Mouse (Mus musculus): ENCODE measurements around the gene F11r. TPM values are rescaled to one million over a fixed set of nuclear protein-coding genes. Genes with fewer than 3 reads are reported as not detected.

The F11r gene
- polyA plus RNA-seq, 2 experiments, result 19.2 to 35.4 TPM

DNA sequence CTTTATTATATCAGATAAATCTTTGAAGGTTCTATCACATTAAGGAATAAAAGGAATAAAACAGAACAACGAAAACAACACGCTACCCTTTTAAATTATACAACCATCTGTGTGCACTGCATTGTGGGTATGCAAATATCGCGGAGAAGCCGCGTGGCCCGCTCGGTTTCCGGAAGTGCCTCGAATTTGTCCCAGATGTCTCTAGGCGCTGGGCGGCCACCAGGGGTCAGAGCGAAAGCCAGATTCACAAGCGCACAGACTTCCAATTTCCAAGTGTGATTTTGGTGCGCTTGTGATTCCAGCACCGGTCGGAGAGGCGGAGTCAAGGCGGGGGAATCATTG lies 65.9 kb downstream of the F11r start, which contains the start of gene Alyref2:
Gene Alyref2, plus strand, starts transcription at position 229 of the 342 bp plus-strand sequence.
- Histone ChIP-seq H3K27ac (replicated peaks; ENCODE audit: low read depth, low read length) (peak within 1 kb of the TSS; percentile 97), H3K4me2 (replicated peaks; ENCODE audit: low read depth, low read length, severe bottlenecking) (peak within 1 kb of the TSS; percentile 56), H3K9me3 (ENCODE audit: control insufficient read depth, low read length) (no peaks in the 10 kb centered on the region), H3K27me3 (ENCODE audit: control insufficient read depth, insufficient read depth, low read length) (no peaks in the 10 kb centered on the region), H3K36me3 (ENCODE audit: control insufficient read depth, insufficient read depth, low read length) (no peaks in the 10 kb centered on the region), H3K4me3 (replicated peaks; ENCODE audit: low read length) (peak within 1 kb of the TSS; percentile 66), H3K9ac (ENCODE audit: low read depth, low read length, severe bottlenecking) (peak within 1 kb of the TSS; percentile 86), H3K4me1 (ENCODE audit: control insufficient read depth, insufficient read depth, low read length) (peaks cover 4% of the 10 kb centered on the region; the same call in 1 of the 2 replicates)
- no peak for TF ChIP-seq POLR2A (IDR thresholded peaks at IDR 0.05; ENCODE audit: borderline replicate concordance, extremely low read depth, insufficient read depth, insufficient read length)
- ATAC-seq (ENCODE audit: low FRiP score, low read depth) (peak; percentile 87), DNase-seq (ENCODE audit: low spot score) (peak; percentile 95)
- under 1% methylated on average over 19 of the region's 19 CpGs for WGBS

DNA sequence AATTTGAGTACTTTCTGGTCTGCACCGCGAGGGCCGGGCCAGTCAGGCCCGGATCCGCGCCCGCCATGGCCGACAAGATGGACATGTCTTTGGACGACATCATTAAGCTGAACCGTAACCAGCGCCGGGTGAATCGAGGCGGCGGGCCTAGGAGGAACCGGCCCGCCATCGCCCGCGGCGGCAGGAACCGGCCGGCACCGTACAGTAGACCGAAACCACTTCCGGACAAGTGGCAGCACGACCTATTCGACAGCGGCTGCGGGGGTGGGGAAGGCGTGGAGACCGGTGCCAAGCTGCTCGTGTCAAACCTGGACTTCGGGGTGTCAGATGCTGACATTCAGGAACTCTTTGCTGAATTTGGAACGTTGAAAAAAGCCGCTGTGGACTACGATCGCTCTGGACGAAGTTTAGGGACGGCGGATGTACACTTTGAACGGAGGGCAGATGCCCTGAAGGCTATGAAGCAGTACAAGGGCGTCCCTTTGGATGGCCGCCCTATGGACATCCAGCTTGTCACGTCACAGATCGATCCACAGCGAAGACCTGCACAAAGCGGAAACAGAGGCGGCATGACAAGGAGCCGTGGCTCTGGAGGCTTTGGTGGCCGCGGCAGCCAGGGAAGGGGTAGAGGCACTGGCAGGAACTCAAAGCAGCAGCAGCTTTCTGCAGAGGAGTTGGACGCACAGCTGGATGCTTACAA lies 66.4 kb downstream of the F11r start:
- under 1% methylated on average over 53 of the region's 53 CpGs for WGBS
- H3K4me2 ChIP-seq (replicated peaks; ENCODE audit: low read depth, low read length, severe bottlenecking), result peak overlapping the region; percentile 56
- H3K9me3 ChIP-seq (ENCODE audit: control insufficient read depth, low read length), result no peaks in the 10 kb centered on the region
- H3K4me3 ChIP-seq (replicated peaks; ENCODE audit: low read length), result peak overlapping the region; percentile 66
- no peaks in the 10 kb centered on the region for H3K36me3 ChIP-seq (ENCODE audit: control insufficient read depth, insufficient read depth, low read length)
- peaks cover 4% of the 10 kb centered on the region; the same call in 1 of the 2 replicates for H3K4me1 ChIP-seq (ENCODE audit: control insufficient read depth, insufficient read depth, low read length)
- H3K27me3 ChIP-seq (ENCODE audit: control insufficient read depth, insufficient read depth, low read length), result no peaks in the 10 kb centered on the region
- peak; percentile 87; the same call in 1 of the 2 replicates for TF ChIP-seq POLR2A (IDR thresholded peaks at IDR 0.05; ENCODE audit: borderline replicate concordance, extremely low read depth, insufficient read depth, insufficient read length)
- ATAC-seq (ENCODE audit: low FRiP score, low read depth), result peak; percentile 42
- H3K9ac ChIP-seq (ENCODE audit: low read depth, low read length, severe bottlenecking), result peak overlapping the region; percentile 86
- H3K27ac ChIP-seq (replicated peaks; ENCODE audit: low read depth, low read length), result peak overlapping the region; percentile 97
- DNase-seq (ENCODE audit: low spot score), result peak; percentile 49

DNA sequence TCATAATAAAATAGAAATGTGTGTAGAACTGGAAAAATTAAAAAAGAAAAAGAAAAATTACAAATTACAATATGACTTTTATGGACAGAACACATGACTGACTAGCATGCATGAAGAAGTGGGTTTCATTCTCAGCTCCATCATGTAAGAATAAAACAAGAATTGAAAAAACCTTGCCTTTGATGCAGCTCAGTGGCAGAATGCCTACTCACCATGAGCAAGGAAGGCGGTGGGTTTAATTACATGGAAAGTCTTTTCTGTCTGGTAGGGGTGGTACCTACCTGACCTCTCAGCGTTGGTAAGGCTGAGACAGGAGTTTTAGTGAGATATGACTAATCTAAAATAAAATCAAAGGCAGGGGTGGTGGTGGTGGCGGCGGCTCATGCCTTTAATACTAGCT lies 67.3 kb downstream of the F11r start:
- WGBS, result 69% methylated on average over 4 of the region's 4 CpGs
- no peak overlapping the region for H3K27ac ChIP-seq (replicated peaks; ENCODE audit: low read depth, low read length)
- H3K4me3 ChIP-seq (replicated peaks; ENCODE audit: low read length), result peak overlapping the region; percentile 66
- no peak overlapping the region for H3K9ac ChIP-seq (ENCODE audit: low read depth, low read length, severe bottlenecking)
- DNase-seq (ENCODE audit: low spot score) (no peak), ATAC-seq (ENCODE audit: low FRiP score, low read depth) (no peak)
- no peaks in the 10 kb centered on the region for H3K27me3 ChIP-seq (ENCODE audit: control insufficient read depth, insufficient read depth, low read length)
- peaks cover 4% of the 10 kb centered on the region; the same call in 1 of the 2 replicates for H3K4me1 ChIP-seq (ENCODE audit: control insufficient read depth, insufficient read depth, low read length)
- no peaks in the 10 kb centered on the region for H3K9me3 ChIP-seq (ENCODE audit: control insufficient read depth, low read length)
- TF ChIP-seq POLR2A (IDR thresholded peaks at IDR 0.05; ENCODE audit: borderline replicate concordance, extremely low read depth, insufficient read depth, insufficient read length), result no peak
- H3K4me2 ChIP-seq (replicated peaks; ENCODE audit: low read depth, low read length, severe bottlenecking), result peak overlapping the region; percentile 56
- H3K36me3 ChIP-seq (ENCODE audit: control insufficient read depth, insufficient read depth, low read length), result no peaks in the 10 kb centered on the region

DNA sequence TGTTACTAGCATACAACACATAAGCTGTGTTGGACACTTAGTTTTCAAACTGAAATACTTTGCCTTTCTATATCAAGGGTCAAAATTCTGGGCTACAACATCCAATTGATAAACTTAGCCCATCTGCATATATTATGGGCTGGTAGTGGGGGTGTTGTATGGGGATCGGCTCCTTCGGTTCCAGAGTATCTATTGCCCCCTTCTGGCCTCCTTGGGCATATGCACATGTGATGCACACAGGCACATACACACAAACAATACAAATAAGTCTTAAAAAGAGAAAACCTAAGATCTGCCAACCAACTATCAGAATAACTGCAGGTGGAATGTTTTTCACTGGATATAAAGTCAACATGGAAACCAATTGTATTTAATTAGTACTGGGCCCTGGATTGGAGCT lies 75.9 kb downstream of the F11r start:
- H3K9me3 ChIP-seq (ENCODE audit: control insufficient read depth, low read length), result no peaks in the 10 kb centered on the region
- H3K4me1 ChIP-seq (ENCODE audit: control insufficient read depth, insufficient read depth, low read length), result no peaks in the 10 kb centered on the region
- no peak overlapping the region for H3K9ac ChIP-seq (ENCODE audit: low read depth, low read length, severe bottlenecking)
- no peak for ATAC-seq (ENCODE audit: low FRiP score, low read depth)
- no peak for DNase-seq (ENCODE audit: low spot score)
- no peak overlapping the region for H3K4me3 ChIP-seq (replicated peaks; ENCODE audit: low read length)
- no peak overlapping the region for H3K4me2 ChIP-seq (replicated peaks; ENCODE audit: low read depth, low read length, severe bottlenecking)
- 83% methylated on average over 2 of the region's 2 CpGs for WGBS
- no peaks in the 10 kb centered on the region for H3K36me3 ChIP-seq (ENCODE audit: control insufficient read depth, insufficient read depth, low read length)
- H3K27ac ChIP-seq (replicated peaks; ENCODE audit: low read depth, low read length), result no peak overlapping the region
- TF ChIP-seq POLR2A (IDR thresholded peaks at IDR 0.05; ENCODE audit: borderline replicate concordance, extremely low read depth, insufficient read depth, insufficient read length), result no peak
- no peaks in the 10 kb centered on the region for H3K27me3 ChIP-seq (ENCODE audit: control insufficient read depth, insufficient read depth, low read length)

GRCm38 (mm10) chr1:171513760-171514159 lies 76.4 kb downstream of the F11r start:
- Histone ChIP-seq H3K9ac (ENCODE audit: low read depth, low read length, severe bottlenecking) (no peak overlapping the region), H3K9me3 (ENCODE audit: control insufficient read depth, low read length) (no peaks in the 10 kb centered on the region), H3K4me3 (replicated peaks; ENCODE audit: low read length) (no peak overlapping the region), H3K4me1 (ENCODE audit: control insufficient read depth, insufficient read depth, low read length) (no peaks in the 10 kb centered on the region), H3K27me3 (ENCODE audit: control insufficient read depth, insufficient read depth, low read length) (no peaks in the 10 kb centered on the region), H3K36me3 (ENCODE audit: control insufficient read depth, insufficient read depth, low read length) (no peaks in the 10 kb centered on the region), H3K4me2 (replicated peaks; ENCODE audit: low read depth, low read length, severe bottlenecking) (no peak overlapping the region), H3K27ac (replicated peaks; ENCODE audit: low read depth, low read length) (no peak overlapping the region)
- ATAC-seq (ENCODE audit: low FRiP score, low read depth) (no peak), DNase-seq (ENCODE audit: low spot score) (no peak)
- 92% methylated on average over 1 of the region's 1 CpGs for WGBS
- TF ChIP-seq POLR2A (IDR thresholded peaks at IDR 0.05; ENCODE audit: borderline replicate concordance, extremely low read depth, insufficient read depth, insufficient read length), result no peak

Other genes starting within 250 kb of the F11r start
- gene Pcp4l1, start 241.3 kb upstream of the F11r start, polyA plus RNA-seq (2012; rRNA removed), result 3.3 and 3.9 TPM in 2 replicates
- gene Pcp4l1, start 241.3 kb upstream of the F11r start, polyA plus RNA-seq (2014; fragmentation: Nextera tagmentation; extraction: Ambion mirVana), result 6.0 and 6.3 TPM in 2 replicates
- gene Nr1i3, start 223.6 kb upstream of the F11r start, polyA plus RNA-seq (2012; rRNA removed), result 0.04 and 0.06 TPM in 2 replicates
- 0.30 and 0.32 TPM in 2 replicates for gene Nr1i3, start 223.6 kb upstream of the F11r start, polyA plus RNA-seq (2014; fragmentation: Nextera tagmentation; extraction: Ambion mirVana)
- 26.3 and 29.4 TPM in 2 replicates for gene Tomm40l, start 215.0 kb upstream of the F11r start, polyA plus RNA-seq (2012; rRNA removed)
- 28.6 and 29.2 TPM in 2 replicates for gene Tomm40l, start 215.0 kb upstream of the F11r start, polyA plus RNA-seq (2014; fragmentation: Nextera tagmentation; extraction: Ambion mirVana)
- gene Apoa2, start 212.5 kb upstream of the F11r start, polyA plus RNA-seq (2012; rRNA removed), result 4.7 and 8.1 TPM in 2 replicates
- gene Apoa2, start 212.5 kb upstream of the F11r start, polyA plus RNA-seq (2014; fragmentation: Nextera tagmentation; extraction: Ambion mirVana), result 1.6 and 1.9 TPM in 2 replicates
- 49.7 and 65.5 TPM in 2 replicates for gene Fcer1g, start 203.2 kb upstream of the F11r start, polyA plus RNA-seq (2012; rRNA removed)
- gene Fcer1g, start 203.2 kb upstream of the F11r start, polyA plus RNA-seq (2014; fragmentation: Nextera tagmentation; extraction: Ambion mirVana), result 85.7 and 91.4 TPM in 2 replicates
- 8.6 and 11.7 TPM in 2 replicates for gene Adamts4, start 187.1 kb upstream of the F11r start, polyA plus RNA-seq (2012; rRNA removed)
- gene Adamts4, start 187.1 kb upstream of the F11r start, polyA plus RNA-seq (2014; fragmentation: Nextera tagmentation; extraction: Ambion mirVana), result 10.1 and 10.6 TPM in 2 replicates
- 148 and 151 TPM in 2 replicates for gene Ndufs2, start 186.1 kb upstream of the F11r start, polyA plus RNA-seq (2012; rRNA removed)
- 216 and 234 TPM in 2 replicates for gene Ndufs2, start 186.1 kb upstream of the F11r start, polyA plus RNA-seq (2014; fragmentation: Nextera tagmentation; extraction: Ambion mirVana)
- gene B4galt3, start 167.2 kb upstream of the F11r start, polyA plus RNA-seq (2012; rRNA removed), result 87.2 and 111 TPM in 2 replicates
- gene B4galt3, start 167.2 kb upstream of the F11r start, polyA plus RNA-seq (2014; fragmentation: Nextera tagmentation; extraction: Ambion mirVana), result 68.7 and 72.5 TPM in 2 replicates
- gene Ppox, start 156.3 kb upstream of the F11r start, polyA plus RNA-seq (2012; rRNA removed), result 133 and 152 TPM in 2 replicates
- gene Ppox, start 156.3 kb upstream of the F11r start, polyA plus RNA-seq (2014; fragmentation: Nextera tagmentation; extraction: Ambion mirVana), result 55.7 and 67.2 TPM in 2 replicates
- gene Usp21, start 149.5 kb upstream of the F11r start, polyA plus RNA-seq (2012; rRNA removed), result 104 and 128 TPM in 2 replicates
- 81.2 and 96.0 TPM in 2 replicates for gene Usp21, start 149.5 kb upstream of the F11r start, polyA plus RNA-seq (2014; fragmentation: Nextera tagmentation; extraction: Ambion mirVana)
- gene Ufc1, start 142.5 kb upstream of the F11r start, polyA plus RNA-seq (2012; rRNA removed), result 46.5 and 60.9 TPM in 2 replicates
- 133 and 135 TPM in 2 replicates for gene Ufc1, start 142.5 kb upstream of the F11r start, polyA plus RNA-seq (2014; fragmentation: Nextera tagmentation; extraction: Ambion mirVana)
- 72.5 and 81.1 TPM in 2 replicates for gene Dedd, start 108.4 kb upstream of the F11r start, polyA plus RNA-seq (2012; rRNA removed)
- gene Dedd, start 108.4 kb upstream of the F11r start, polyA plus RNA-seq (2014; fragmentation: Nextera tagmentation; extraction: Ambion mirVana), result 50.9 and 57.7 TPM in 2 replicates
- 50.0 and 54.0 TPM in 2 replicates for gene Nit1, start 91.9 kb upstream of the F11r start, polyA plus RNA-seq (2012; rRNA removed)
- gene Nit1, start 91.9 kb upstream of the F11r start, polyA plus RNA-seq (2014; fragmentation: Nextera tagmentation; extraction: Ambion mirVana), result 29.0 and 30.4 TPM in 2 replicates
- 40.5 and 82.5 TPM in 2 replicates for gene Pfdn2, start 91.9 kb upstream of the F11r start, polyA plus RNA-seq (2012; rRNA removed)
- gene Pfdn2, start 91.9 kb upstream of the F11r start, polyA plus RNA-seq (2014; fragmentation: Nextera tagmentation; extraction: Ambion mirVana), result 43.0 and 48.0 TPM in 2 replicates
- gene Klhdc9, start 76.7 kb upstream of the F11r start, polyA plus RNA-seq (2012; rRNA removed), result 1.1 and 1.3 TPM in 2 replicates
- gene Klhdc9, start 76.7 kb upstream of the F11r start, polyA plus RNA-seq (2014; fragmentation: Nextera tagmentation; extraction: Ambion mirVana), result 0.88 and 1.1 TPM in 2 replicates
- 16.6 and 19.4 TPM in 2 replicates for gene Nectin4, start 67.4 kb upstream of the F11r start, polyA plus RNA-seq (2012; rRNA removed)
- gene Nectin4, start 67.4 kb upstream of the F11r start, polyA plus RNA-seq (2014; fragmentation: Nextera tagmentation; extraction: Ambion mirVana), result 19.2 and 21.0 TPM in 2 replicates
- gene Arhgap30, start 48.6 kb upstream of the F11r start, polyA plus RNA-seq (2012; rRNA removed), result 2.0 and 2.5 TPM in 2 replicates
- 1.6 and 2.5 TPM in 2 replicates for gene Arhgap30, start 48.6 kb upstream of the F11r start, polyA plus RNA-seq (2014; fragmentation: Nextera tagmentation; extraction: Ambion mirVana)
- 97.0 and 128 TPM in 2 replicates for gene Usf1, start 26.2 kb upstream of the F11r start, polyA plus RNA-seq (2012; rRNA removed)
- 86.2 and 89.9 TPM in 2 replicates for gene Usf1, start 26.2 kb upstream of the F11r start, polyA plus RNA-seq (2014; fragmentation: Nextera tagmentation; extraction: Ambion mirVana)
- 3.9 and 4.7 TPM in 2 replicates for gene Tstd1, start 18.7 kb upstream of the F11r start, polyA plus RNA-seq (2012; rRNA removed)
- 2.8 and 3.4 TPM in 2 replicates for gene Tstd1, start 18.7 kb upstream of the F11r start, polyA plus RNA-seq (2014; fragmentation: Nextera tagmentation; extraction: Ambion mirVana)
- gene Alyref2, start 65.9 kb downstream of the F11r start, polyA plus RNA-seq (2012; rRNA removed), result 8.5 and 10.8 TPM in 2 replicates
- 14.5 and 16.8 TPM in 2 replicates for gene Alyref2, start 65.9 kb downstream of the F11r start, polyA plus RNA-seq (2014; fragmentation: Nextera tagmentation; extraction: Ambion mirVana)
- gene Itln1, start 97.8 kb downstream of the F11r start, polyA plus RNA-seq (2012; rRNA removed), result 0.05 TPM in 1 of 2 replicates, not detected in the other
- not detected in 2 replicates for gene Itln1, start 97.8 kb downstream of the F11r start, polyA plus RNA-seq (2014; fragmentation: Nextera tagmentation; extraction: Ambion mirVana)
- 0.03 and 0.06 TPM in 2 replicates for gene Cd244a, start 121.7 kb downstream of the F11r start, polyA plus RNA-seq (2012; rRNA removed)
- 0.39 TPM in 1 of 2 replicates, not detected in the other for gene Cd244a, start 121.7 kb downstream of the F11r start, polyA plus RNA-seq (2014; fragmentation: Nextera tagmentation; extraction: Ambion mirVana)
- gene Ly9, start 169.9 kb downstream of the F11r start, polyA plus RNA-seq (2012; rRNA removed), result 0.69 and 0.82 TPM in 2 replicates
- gene Ly9, start 169.9 kb downstream of the F11r start, polyA plus RNA-seq (2014; fragmentation: Nextera tagmentation; extraction: Ambion mirVana), result 0.12 and 0.18 TPM in 2 replicates
- 0.09 and 0.27 TPM in 2 replicates for gene Slamf7, start 215.5 kb downstream of the F11r start, polyA plus RNA-seq (2012; rRNA removed)
- gene Slamf7, start 215.5 kb downstream of the F11r start, polyA plus RNA-seq (2014; fragmentation: Nextera tagmentation; extraction: Ambion mirVana), result 0.18 and 0.21 TPM in 2 replicates
- gene Cd48, start 244.5 kb downstream of the F11r start, polyA plus RNA-seq (2012; rRNA removed), result 2.3 and 2.4 TPM in 2 replicates
- 5.0 and 5.4 TPM in 2 replicates for gene Cd48, start 244.5 kb downstream of the F11r start, polyA plus RNA-seq (2014; fragmentation: Nextera tagmentation; extraction: Ambion mirVana)